Mouse (Mus musculus) erythroblast, embryonic 14.5 days (primary cell): ENCODE measurements around the gene Sema4f.

Source experiments
- GATA1 ChIP-seq: IDR thresholded peaks from 2 replicates; pipeline ENCODE4 v1.6.1; 2012; ENCODE audit warnings: low read length, inconsistent platforms, mixed read lengths
- TAL1 ChIP-seq: IDR thresholded peaks from 3 replicates; pipeline ENCODE4 v1.6.1; 2012; ENCODE audit warnings: low read length, inconsistent platforms, mixed read lengths

- TF ChIP-seq TAL1: no peak
- TF ChIP-seq GATA1: no peak
These were observed 58.8 kb downstream of the Sema4f start for GRCm38 (mm10) chr6:82880807-82881206.
